Mouse (Mus musculus) limb, embryonic 11.5 days (tissue): ENCODE data around the gene Ttc24. TPM values are rescaled to one million over a fixed set of nuclear protein-coding genes. Genes with fewer than 3 reads are reported as not detected.

ENCODE experiments used
- ATAC-seq: fragments of 200-750 bp; cut with Nextera tagmentation; 2 replicates; pipeline ENCODE4 v1.8.0; 2017; ENCODE audit warnings: low read depth; ENCODE audit not compliant: insufficient number of reproducible peaks, low FRiP score, low TSS enrichment
- DNase-seq: peaks from one replicate; pipeline ENCODE4 v3.0.0-alpha.2; 2015; ENCODE audit warnings: low spot score
- H3K27ac ChIP-seq: fragments of 300-500 bp; sonication (generic); replicated peaks from 2 replicates; pipeline ENCODE4 v1.5.1; 2014; ENCODE audit warnings: low read depth, mild to moderate bottlenecking, low read length
- H3K27me3 ChIP-seq: fragments of 300-500 bp; sonication (generic); 2 replicates; pipeline ENCODE4 v1.6.1; 2014; ENCODE audit warnings: mild to moderate bottlenecking, low read length, mixed read lengths; ENCODE audit not compliant: control insufficient read depth, insufficient read depth
- H3K36me3 ChIP-seq: fragments of 300-500 bp; sonication (generic); 2 replicates; pipeline ENCODE4 v1.6.1; 2014; ENCODE audit warnings: mild to moderate bottlenecking, low read length, moderate library complexity, mixed read lengths; ENCODE audit not compliant: control insufficient read depth, insufficient read depth
- H3K4me1 ChIP-seq: fragments of 300-500 bp; sonication (generic); 2 replicates; pipeline ENCODE4 v1.6.1; 2014; ENCODE audit warnings: low read length, mixed read lengths; ENCODE audit not compliant: control insufficient read depth, insufficient read depth
- H3K4me2 ChIP-seq: fragments of 300-500 bp; sonication (generic); 2 replicates; pipeline ENCODE4 v1.6.1; 2014; ENCODE audit warnings: low read depth, mild to moderate bottlenecking, moderate library complexity; ENCODE audit not compliant: severe bottlenecking
- H3K4me3 ChIP-seq: fragments of 300-500 bp; sonication (generic); 2 replicates; pipeline ENCODE4 v1.5.1; 2014; ENCODE audit warnings: low read depth, low read length
- H3K9ac ChIP-seq: fragments of 300-500 bp; sonication (generic); 2 replicates; pipeline ENCODE4 v1.6.1; 2014; ENCODE audit warnings: mild to moderate bottlenecking, low read length
- H3K9me3 ChIP-seq: fragments of 300-500 bp; sonication (generic); 2 replicates; pipeline ENCODE4 v1.6.1; 2016; ENCODE audit warnings: low read length; ENCODE audit not compliant: control insufficient read depth
- WGBS: fragments of 180-500 bp; shearing (Covaris S2); extraction: QIAGEN DNeasy Blood & Tissue Kit; methylation state at CpG from one replicate; pipeline ENCODE4 v1.1.7; 2014; 5-methylcytosine and 5-hydroxymethylcytosine counted together
- polyA plus RNA-seq: library from polyadenylated mRNA; unstranded; fragments of >200 nt; fragmentation: Nextera tagmentation; extraction: Ambion mirVana; gene quantifications from 2 replicates; pipeline ENCODE4 v1.2.1, GENCODE M21; 2014

Gene Ttc24
- polyA plus RNA-seq, 1 experiment from 2014 or later = not detected

GRCm38 (mm10) chr3:88035561-88036293 is 42.4 kb downstream of the Ttc24 start:
- Histone ChIP-seq H3K4me1 (no peaks in the 10 kb centered on the region), H3K4me2 (no peak overlapping the region), H3K9me3 (no peaks in the 10 kb centered on the region), H3K27ac (no peak overlapping the region), H3K36me3 (no peaks in the 10 kb centered on the region), H3K9ac (no peak overlapping the region), H3K27me3 (peaks cover 9% of the 10 kb centered on the region), H3K4me3 (no peak overlapping the region)
- DNase-seq (no peak), ATAC-seq (no peak)
- 58% methylated on average over 1 of the region's 1 CpGs for WGBS

DNA sequence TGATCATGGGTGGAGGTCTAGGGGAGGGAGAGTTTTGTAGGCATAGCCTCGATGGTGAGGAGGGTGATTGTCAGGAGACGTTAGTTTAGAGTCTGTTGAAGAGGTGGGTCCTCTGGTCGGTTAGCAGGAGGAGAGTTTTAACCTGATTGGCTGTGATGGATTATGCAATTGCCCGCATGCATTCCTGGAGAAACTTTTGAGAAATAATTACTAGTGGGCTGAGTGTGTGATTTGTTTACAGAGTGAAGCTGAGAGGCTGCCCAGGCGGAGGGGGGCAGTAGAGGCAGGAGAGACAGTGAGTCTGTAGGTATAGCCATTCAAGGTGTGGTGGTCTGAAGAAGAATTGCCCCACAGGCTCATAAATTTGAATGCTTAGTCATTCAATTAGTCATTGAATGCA is 44.6 kb downstream of the Ttc24 start:
- Histone ChIP-seq H3K4me1 (no peaks in the 10 kb centered on the region), H3K27ac (no peak overlapping the region), H3K4me2 (no peak overlapping the region), H3K27me3 (peaks cover 20% of the 10 kb centered on the region), H3K9ac (no peak overlapping the region), H3K36me3 (no peaks in the 10 kb centered on the region), H3K9me3 (no peaks in the 10 kb centered on the region), H3K4me3 (no peak overlapping the region)
- WGBS = 61% methylated on average over 5 of the region's 5 CpGs
- ATAC-seq = no peak
- no peak for DNase-seq

GRCm38 (mm10) chr3:88030608-88031395 is 47.3 kb downstream of the Ttc24 start:
- H3K4me2 ChIP-seq = no peak overlapping the region
- ATAC-seq (no peak), DNase-seq (no peak)
- 19% methylated on average over 19 of the region's 19 CpGs for WGBS
- H3K36me3 ChIP-seq = no peaks in the 10 kb centered on the region
- H3K9ac ChIP-seq = no peak overlapping the region
- peaks cover 4% of the 10 kb centered on the region; the same call in 1 of the 2 replicates for H3K9me3 ChIP-seq
- H3K4me1 ChIP-seq = no peaks in the 10 kb centered on the region
- H3K4me3 ChIP-seq = no peak overlapping the region
- H3K27ac ChIP-seq = no peak overlapping the region
- peaks cover 25% of the 10 kb centered on the region for H3K27me3 ChIP-seq

GRCm38 (mm10) chr3:88027434-88028186 is 50.5 kb downstream of the Ttc24 start, which contains the start of gene Hapln2:
TSS of gene Hapln2 (minus strand) at chr3:88027583.
- ATAC-seq = no peak

GRCm38 (mm10) chr3:88026823-88027222 is 51.3 kb downstream of the Ttc24 start:
- H3K4me3 ChIP-seq = no peak overlapping the region
- no peak for DNase-seq
- H3K9ac ChIP-seq = no peak overlapping the region
- no peak overlapping the region for H3K4me2 ChIP-seq
- no peak for ATAC-seq
- peaks cover 4% of the 10 kb centered on the region; the same call in 1 of the 2 replicates for H3K9me3 ChIP-seq
- H3K36me3 ChIP-seq = no peaks in the 10 kb centered on the region
- WGBS = 60% methylated on average over 7 of the region's 7 CpGs
- peaks cover 61% of the 10 kb centered on the region for H3K27me3 ChIP-seq
- no peak overlapping the region for H3K27ac ChIP-seq
- peaks cover 11% of the 10 kb centered on the region for H3K4me1 ChIP-seq

More at GRCm38 (mm10) chr3:88027434-88028186, 50.5 kb downstream of the Ttc24 start, which contains the start of gene Hapln2:
- peaks cover 55% of the 10 kb centered on the region for H3K27me3 ChIP-seq
- H3K4me2 ChIP-seq = no peak within 1 kb of the TSS
- no peak within 1 kb of the TSS for H3K9ac ChIP-seq
- H3K4me3 ChIP-seq = no peak within 1 kb of the TSS
- WGBS = 63% methylated on average over 5 of the region's 5 CpGs
- peaks cover 4% of the 10 kb centered on the region; the same call in 1 of the 2 replicates for H3K9me3 ChIP-seq
- DNase-seq = peak; percentile 35
- H3K4me1 ChIP-seq = peaks cover 9% of the 10 kb centered on the region
- no peak within 1 kb of the TSS for H3K27ac ChIP-seq
- H3K36me3 ChIP-seq = no peaks in the 10 kb centered on the region

- H3K9ac ChIP-seq = peak overlapping the region; percentile 30; the same call in 1 of the 2 replicates
- DNase-seq (no peak), ATAC-seq (peak; percentile 63)
- no peaks in the 10 kb centered on the region for H3K36me3 ChIP-seq
- peak overlapping the region; percentile 88 for H3K4me2 ChIP-seq
- H3K4me1 ChIP-seq = peaks cover 11% of the 10 kb centered on the region
- H3K27ac ChIP-seq = no peak overlapping the region
- WGBS = under 1% methylated on average over 81 of the region's 81 CpGs
- peak overlapping the region; percentile 44 for H3K4me3 ChIP-seq
- peaks cover 62% of the 10 kb centered on the region for H3K27me3 ChIP-seq
- peaks cover 4% of the 10 kb centered on the region; the same call in 1 of the 2 replicates for H3K9me3 ChIP-seq
Observed at GRCm38 (mm10) chr3:88023192-88024074, 54.7 kb downstream of the Ttc24 start.

GRCm38 (mm10) chr3:88022322-88023191 is 55.5 kb downstream of the Ttc24 start:
- peak; percentile 77 for ATAC-seq
- Histone ChIP-seq H3K4me1 (peaks cover 11% of the 10 kb centered on the region), H3K9me3 (no peaks in the 10 kb centered on the region; the same call in 1 of the 2 replicates), H3K36me3 (no peaks in the 10 kb centered on the region), H3K27me3 (peaks cover 62% of the 10 kb centered on the region), H3K4me2 (peak overlapping the region; percentile 88), H3K9ac (0 out of 2 replicates have a peak overlapping the region, but pooled peaks have one; percentile 30), H3K4me3 (peak overlapping the region; percentile 44), H3K27ac (no peak overlapping the region)
- DNase-seq = peak; percentile 90
- under 1% methylated on average over 66 of the region's 66 CpGs for WGBS
